Mouse (Mus musculus): ENCODE results near the gene Nprl2. TPM values are rescaled to one million over a fixed set of nuclear protein-coding genes. Genes with fewer than 3 reads are reported as not detected.

Gene Nprl2
- polyA plus RNA-seq, 1 experiment from 2014 or later = 48.6 TPM

GRCm38 (mm10) chr9:107548820-107549219 is 6.8 kb downstream of the Nprl2 start:
- H3K36me3 ChIP-seq (ENCODE audit: control insufficient read depth, insufficient read depth, low read length) = peaks cover 14% of the 10 kb centered on the region
- H3K9ac ChIP-seq (ENCODE audit: low read depth, low read length) = no peak overlapping the region; the same call in 1 of the 2 replicates
- 82% methylated on average over 10 of the region's 10 CpGs for WGBS
- no peaks in the 10 kb centered on the region for H3K27me3 ChIP-seq (ENCODE audit: control insufficient read depth, insufficient read depth, low read length)
- H3K27ac ChIP-seq (ENCODE audit: low read depth, low read length) = no peak overlapping the region
- H3K4me1 ChIP-seq (ENCODE audit: control insufficient read depth, insufficient read depth, low read length) = peaks cover 43% of the 10 kb centered on the region
- no peak overlapping the region for H3K4me3 ChIP-seq (ENCODE audit: low read length)
- no peaks in the 10 kb centered on the region for H3K9me3 ChIP-seq (ENCODE audit: control insufficient read depth, low read length)
- ATAC-seq (ENCODE audit: low FRiP score, low TSS enrichment) = no peak
- H3K4me2 ChIP-seq (replicated peaks; ENCODE audit: low read depth, low read length) = no peak overlapping the region

- no peak for ATAC-seq (ENCODE audit: low FRiP score, low TSS enrichment)
- WGBS = 77% methylated on average over 20 of the region's 20 CpGs
These were observed 7.5 kb downstream of the Nprl2 start for GRCm38 (mm10) chr9:107549297-107550074.

DNA sequence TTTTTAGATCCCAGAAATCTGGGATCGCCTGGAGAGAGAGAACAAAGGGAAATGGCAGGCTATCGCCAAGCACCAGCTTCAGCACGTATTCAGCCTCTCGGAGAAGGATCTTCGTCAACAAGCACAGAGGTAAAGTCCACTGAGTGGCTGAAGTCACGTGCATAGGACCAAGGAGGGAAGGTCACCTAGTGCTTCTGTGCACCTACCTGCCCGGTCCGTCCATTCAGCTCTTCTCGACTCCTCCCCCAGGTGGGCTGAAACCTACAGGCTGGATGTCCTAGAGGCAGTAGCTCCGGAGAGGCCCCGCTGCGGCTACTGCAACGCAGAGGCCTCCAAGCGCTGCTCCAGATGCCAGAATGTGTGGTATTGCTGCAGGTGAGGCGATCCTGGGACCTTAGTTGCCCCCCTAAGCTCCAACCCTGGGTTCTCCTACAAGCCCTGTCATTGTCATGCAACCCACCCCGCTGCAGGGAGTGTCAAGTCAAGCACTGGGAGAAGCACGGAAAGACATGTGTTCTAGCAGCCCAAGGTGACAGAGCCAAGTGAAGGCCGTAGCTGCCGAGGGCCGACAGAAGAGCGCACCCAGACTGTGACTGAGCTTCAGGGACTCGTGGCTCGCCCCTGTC is 8.6 kb downstream of the Nprl2 start:
- no peaks in the 10 kb centered on the region for H3K27me3 ChIP-seq (ENCODE audit: control insufficient read depth, insufficient read depth, low read length)

More at GRCm38 (mm10) chr9:107549297-107550074, 7.5 kb downstream of the Nprl2 start:
- Histone ChIP-seq H3K27ac (ENCODE audit: low read depth, low read length) (no peak overlapping the region), H3K4me2 (replicated peaks; ENCODE audit: low read depth, low read length) (no peak overlapping the region), H3K27me3 (ENCODE audit: control insufficient read depth, insufficient read depth, low read length) (no peaks in the 10 kb centered on the region), H3K4me1 (ENCODE audit: control insufficient read depth, insufficient read depth, low read length) (peaks cover 43% of the 10 kb centered on the region), H3K36me3 (ENCODE audit: control insufficient read depth, insufficient read depth, low read length) (peaks cover 9% of the 10 kb centered on the region; the same call in 1 of the 2 replicates), H3K9me3 (ENCODE audit: control insufficient read depth, low read length) (no peaks in the 10 kb centered on the region), H3K4me3 (ENCODE audit: low read length) (no peak overlapping the region), H3K9ac (ENCODE audit: low read depth, low read length) (no peak overlapping the region; the same call in 1 of the 2 replicates)

GRCm38 (mm10) chr9:107551117-107551889 is 9.3 kb downstream of the Nprl2 start, which contains the start of gene Rassf1:
Rassf1 (plus strand) TSS chr9:107551555.
- peaks cover 51% of the 10 kb centered on the region for H3K4me1 ChIP-seq (ENCODE audit: control insufficient read depth, insufficient read depth, low read length)
- ATAC-seq (ENCODE audit: low FRiP score, low TSS enrichment) = peak; percentile 44
- peak within 1 kb of the TSS; percentile 69 for H3K27ac ChIP-seq (ENCODE audit: low read depth, low read length)
- WGBS = under 1% methylated on average over 63 of the region's 63 CpGs
- no peaks in the 10 kb centered on the region for H3K27me3 ChIP-seq (ENCODE audit: control insufficient read depth, insufficient read depth, low read length)
- peak within 1 kb of the TSS; percentile 63 for H3K4me3 ChIP-seq (ENCODE audit: low read length)
- no peaks in the 10 kb centered on the region; the same call in 1 of the 2 replicates for H3K36me3 ChIP-seq (ENCODE audit: control insufficient read depth, insufficient read depth, low read length)
- no peaks in the 10 kb centered on the region for H3K9me3 ChIP-seq (ENCODE audit: control insufficient read depth, low read length)
- peak within 1 kb of the TSS; percentile 87 for H3K4me2 ChIP-seq (replicated peaks; ENCODE audit: low read depth, low read length)
- peak within 1 kb of the TSS; percentile 67 for H3K9ac ChIP-seq (ENCODE audit: low read depth, low read length)

More for the DNA sequence above, 8.6 kb downstream of the Nprl2 start:
- H3K4me3 ChIP-seq (ENCODE audit: low read length) = peak overlapping the region; percentile 63
- peak overlapping the region; percentile 67; the same call in 1 of the 2 replicates for H3K9ac ChIP-seq (ENCODE audit: low read depth, low read length)
- H3K4me2 ChIP-seq (replicated peaks; ENCODE audit: low read depth, low read length) = peak overlapping the region; percentile 87
- no peaks in the 10 kb centered on the region for H3K9me3 ChIP-seq (ENCODE audit: control insufficient read depth, low read length)
- H3K36me3 ChIP-seq (ENCODE audit: control insufficient read depth, insufficient read depth, low read length) = no peaks in the 10 kb centered on the region
- H3K4me1 ChIP-seq (ENCODE audit: control insufficient read depth, insufficient read depth, low read length) = peaks cover 44% of the 10 kb centered on the region
- ATAC-seq (ENCODE audit: low FRiP score, low TSS enrichment) = no peak
- H3K27ac ChIP-seq (ENCODE audit: low read depth, low read length) = peak overlapping the region; percentile 69; the same call in 1 of the 2 replicates
- WGBS = 26% methylated on average over 23 of the region's 23 CpGs

DNA sequence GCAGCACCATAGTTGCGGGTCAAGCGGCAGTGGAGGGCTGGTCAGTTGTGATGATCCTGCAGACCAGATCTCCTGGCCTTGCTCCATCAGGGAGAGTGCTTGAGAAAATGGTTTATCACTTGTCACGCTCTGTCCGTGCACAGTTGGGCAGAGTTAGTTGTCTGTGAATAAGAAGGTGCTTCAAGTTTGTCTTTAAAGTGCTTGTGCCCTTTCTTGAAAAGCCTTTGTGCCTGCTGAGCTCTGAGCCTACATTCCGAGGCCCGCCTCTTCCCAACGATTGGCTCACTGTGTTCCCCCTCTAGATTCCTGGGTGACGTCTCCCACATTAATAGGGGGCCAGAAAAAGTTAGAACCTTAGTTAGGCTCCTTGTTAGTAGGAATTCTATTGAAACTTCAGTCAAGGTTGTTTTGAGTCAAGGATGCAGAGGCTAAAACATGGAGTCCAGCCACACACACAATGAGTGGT is 9.9 kb downstream of the Nprl2 start:
- Histone ChIP-seq H3K4me1 (ENCODE audit: control insufficient read depth, insufficient read depth, low read length) (peaks cover 53% of the 10 kb centered on the region), H3K4me3 (ENCODE audit: low read length) (peak overlapping the region; percentile 63), H3K9me3 (ENCODE audit: control insufficient read depth, low read length) (no peaks in the 10 kb centered on the region), H3K9ac (ENCODE audit: low read depth, low read length) (peak overlapping the region; percentile 67), H3K27me3 (ENCODE audit: control insufficient read depth, insufficient read depth, low read length) (no peaks in the 10 kb centered on the region), H3K4me2 (replicated peaks; ENCODE audit: low read depth, low read length) (peak overlapping the region; percentile 87), H3K36me3 (ENCODE audit: control insufficient read depth, insufficient read depth, low read length) (peaks cover 6% of the 10 kb centered on the region), H3K27ac (ENCODE audit: low read depth, low read length) (peak overlapping the region; percentile 69)
- ATAC-seq (ENCODE audit: low FRiP score, low TSS enrichment) = no peak
- WGBS = 6% methylated on average over 8 of the region's 8 CpGs

DNA sequence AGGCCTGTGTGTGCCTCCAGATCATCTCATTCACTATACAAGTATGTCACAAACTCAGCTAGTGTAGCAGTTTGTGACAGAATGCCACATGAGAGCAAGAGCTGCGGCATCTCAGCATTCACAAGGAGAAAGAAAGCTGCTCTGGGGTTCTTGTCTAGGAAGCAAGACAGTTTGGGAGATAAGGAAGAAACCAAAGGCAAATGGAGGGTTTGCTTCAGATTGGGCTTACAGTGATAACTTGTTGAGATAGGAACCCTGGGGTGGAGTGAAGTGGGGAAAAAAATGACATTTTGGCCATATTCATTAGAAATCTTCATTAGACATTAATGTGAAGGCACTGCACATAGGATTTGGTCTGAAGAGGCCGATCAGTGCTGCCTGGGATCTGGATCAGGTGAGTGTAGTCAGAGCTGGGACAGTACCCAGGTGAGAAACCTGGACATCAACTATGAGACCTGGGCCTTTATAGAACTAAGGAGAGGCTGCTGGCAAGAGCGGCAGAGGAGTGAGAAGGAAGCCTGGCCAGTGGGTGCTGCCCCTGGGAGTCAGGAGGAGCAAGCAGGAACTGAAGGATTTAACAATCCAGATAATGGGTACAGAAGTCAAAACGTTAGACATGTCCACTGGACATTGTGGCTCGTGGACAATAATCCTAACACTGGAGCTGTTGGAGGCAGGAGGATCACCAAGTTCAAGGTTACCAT is 10.8 kb downstream of the Nprl2 start:
- Histone ChIP-seq H3K9ac (ENCODE audit: low read depth, low read length) (peak overlapping the region; percentile 67; the same call in 1 of the 2 replicates), H3K27me3 (ENCODE audit: control insufficient read depth, insufficient read depth, low read length) (no peaks in the 10 kb centered on the region)
- WGBS = 74% methylated on average over 5 of the region's 5 CpGs

DNA sequence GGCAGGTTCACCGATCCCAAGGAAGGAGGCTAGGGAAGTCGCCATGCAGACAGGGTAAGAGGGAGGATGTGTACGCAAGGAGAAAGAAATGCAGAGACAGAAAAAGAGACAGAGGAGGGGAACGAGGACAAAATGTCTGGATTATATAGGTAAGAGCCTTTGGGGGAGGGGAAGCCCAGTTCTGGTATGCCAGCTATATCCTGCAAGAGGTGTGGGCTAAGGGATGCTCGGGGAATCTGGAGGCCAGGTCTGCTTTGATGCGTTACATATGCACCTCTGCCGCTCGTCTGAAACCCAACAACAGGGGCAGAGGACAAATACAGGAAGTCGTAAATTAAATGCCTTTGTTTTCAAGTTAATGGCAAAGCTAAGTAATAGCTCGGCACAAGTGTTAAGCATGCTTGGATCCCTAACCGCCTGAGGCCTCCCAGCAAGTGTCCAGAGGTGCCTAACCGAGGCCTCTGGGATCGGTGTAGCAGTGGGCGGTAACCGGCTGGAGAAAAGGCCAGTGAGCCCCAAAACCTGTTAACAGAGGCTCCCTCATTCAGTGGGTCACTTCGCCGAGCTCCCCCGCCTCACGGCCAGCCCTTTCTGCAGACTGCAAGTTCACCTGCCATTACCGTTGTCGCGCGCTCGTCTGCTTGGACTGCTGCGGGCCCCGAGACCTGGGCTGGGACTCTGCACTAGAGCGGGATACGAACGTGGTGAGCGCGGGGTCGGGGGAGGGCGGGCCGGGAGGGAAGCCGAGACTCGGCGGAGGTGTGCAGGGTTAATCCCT is 11.7 kb downstream of the Nprl2 start:
- no peaks in the 10 kb centered on the region for H3K27me3 ChIP-seq (ENCODE audit: control insufficient read depth, insufficient read depth, low read length)
- peaks cover 24% of the 10 kb centered on the region for H3K36me3 ChIP-seq (ENCODE audit: control insufficient read depth, insufficient read depth, low read length)
- ATAC-seq (ENCODE audit: low FRiP score, low TSS enrichment) = peak; percentile 10; the same call in 1 of the 2 replicates
- H3K9ac ChIP-seq (ENCODE audit: low read depth, low read length) = peak overlapping the region; percentile 67
- 2% methylated on average over 37 of the region's 37 CpGs for whole genome bisulfite sequencing
- H3K4me1 ChIP-seq (ENCODE audit: control insufficient read depth, insufficient read depth, low read length) = peaks cover 49% of the 10 kb centered on the region
- peak overlapping the region; percentile 63 for H3K4me3 ChIP-seq (ENCODE audit: low read length)
- peak overlapping the region; percentile 96 for H3K27ac ChIP-seq (ENCODE audit: low read depth, low read length)
- no peaks in the 10 kb centered on the region for H3K9me3 ChIP-seq (ENCODE audit: control insufficient read depth, low read length)
- H3K4me2 ChIP-seq (replicated peaks; ENCODE audit: low read depth, low read length) = peak overlapping the region; percentile 87

More for the DNA sequence above, 10.8 kb downstream of the Nprl2 start:
- H3K4me3 ChIP-seq (ENCODE audit: low read length) = peak overlapping the region; percentile 63
- H3K9me3 ChIP-seq (ENCODE audit: control insufficient read depth, low read length) = no peaks in the 10 kb centered on the region
- H3K36me3 ChIP-seq (ENCODE audit: control insufficient read depth, insufficient read depth, low read length) = peaks cover 15% of the 10 kb centered on the region
- ATAC-seq (ENCODE audit: low FRiP score, low TSS enrichment) = no peak
- H3K4me2 ChIP-seq (replicated peaks; ENCODE audit: low read depth, low read length) = peak overlapping the region; percentile 87
- peak overlapping the region; percentile 69 for H3K27ac ChIP-seq (ENCODE audit: low read depth, low read length)
- H3K4me1 ChIP-seq (ENCODE audit: control insufficient read depth, insufficient read depth, low read length) = peaks cover 49% of the 10 kb centered on the region
